Mouse (Mus musculus): Measurements from ENCODE around the gene Cd36. TPM values are rescaled to one million over a fixed set of nuclear protein-coding genes. Genes with fewer than 3 reads are reported as not detected.

Gene Cd36
- polyA plus RNA-seq, 1 experiment from 2014 or later, result 199 TPM

GRCm38 (mm10) chr5:17854127-17854923 lies 34.3 kb downstream of the Cd36 start:
- H3K4me3 ChIP-seq (ENCODE audit: low read depth, low read length), result no peak overlapping the region
- TF ChIP-seq CTCF (IDR thresholded peaks at IDR 0.05; ENCODE audit: low read depth), result no peak
- no peak overlapping the region for H3K9ac ChIP-seq (ENCODE audit: low read depth, low read length)
- H3K4me2 ChIP-seq (replicated peaks; ENCODE audit: low read depth), result no peak overlapping the region
- no peak overlapping the region for H3K27ac ChIP-seq (ENCODE audit: low read depth, low read length)
- peaks cover 3% of the 10 kb centered on the region; the same call in 1 of the 2 replicates for H3K4me1 ChIP-seq (replicated peaks; ENCODE audit: control insufficient read depth, insufficient read depth, low read length)
- no peaks in the 10 kb centered on the region for H3K27me3 ChIP-seq (replicated peaks; ENCODE audit: control insufficient read depth, insufficient read depth, low read length)
- H3K36me3 ChIP-seq (ENCODE audit: control insufficient read depth, insufficient read depth), result no peaks in the 10 kb centered on the region
- WGBS, result 80% methylated on average over 3 of the region's 3 CpGs
- ATAC-seq, result no peak
- no peaks in the 10 kb centered on the region for H3K9me3 ChIP-seq (ENCODE audit: control insufficient read depth)

GRCm38 (mm10) chr5:17850582-17850981 lies 38.0 kb downstream of the Cd36 start:
- Histone ChIP-seq H3K36me3 (ENCODE audit: control insufficient read depth, insufficient read depth) (no peaks in the 10 kb centered on the region), H3K27me3 (replicated peaks; ENCODE audit: control insufficient read depth, insufficient read depth, low read length) (no peaks in the 10 kb centered on the region), H3K4me2 (replicated peaks; ENCODE audit: low read depth) (no peak overlapping the region), H3K9ac (ENCODE audit: low read depth, low read length) (no peak overlapping the region), H3K27ac (ENCODE audit: low read depth, low read length) (no peak overlapping the region), H3K4me3 (ENCODE audit: low read depth, low read length) (no peak overlapping the region), H3K9me3 (ENCODE audit: control insufficient read depth) (no peaks in the 10 kb centered on the region), H3K4me1 (replicated peaks; ENCODE audit: control insufficient read depth, insufficient read depth, low read length) (0 out of 2 replicates have a peak, but pooled peaks cover 3% of the 10 kb centered on the region)
- no peak for ATAC-seq
- TF ChIP-seq CTCF (IDR thresholded peaks at IDR 0.05; ENCODE audit: low read depth), result peak; percentile 48
- 86% methylated on average over 2 of the region's 2 CpGs for WGBS

- H3K36me3 ChIP-seq (ENCODE audit: control insufficient read depth, insufficient read depth), result no peaks in the 10 kb centered on the region
- ATAC-seq, result no peak
- H3K9me3 ChIP-seq (ENCODE audit: control insufficient read depth), result no peaks in the 10 kb centered on the region
- H3K4me3 ChIP-seq (ENCODE audit: low read depth, low read length), result no peak overlapping the region
- no peak for TF ChIP-seq CTCF (IDR thresholded peaks at IDR 0.05; ENCODE audit: low read depth)
- no peak overlapping the region for H3K27ac ChIP-seq (ENCODE audit: low read depth, low read length)
- H3K4me2 ChIP-seq (replicated peaks; ENCODE audit: low read depth), result no peak overlapping the region
- no peaks in the 10 kb centered on the region for H3K27me3 ChIP-seq (replicated peaks; ENCODE audit: control insufficient read depth, insufficient read depth, low read length)
- H3K9ac ChIP-seq (ENCODE audit: low read depth, low read length), result no peak overlapping the region
- no peaks in the 10 kb centered on the region for H3K4me1 ChIP-seq (replicated peaks; ENCODE audit: control insufficient read depth, insufficient read depth, low read length)
- WGBS, result 58% methylated on average over 1 of the region's 1 CpGs
These were observed 39.0 kb downstream of the Cd36 start for GRCm38 (mm10) chr5:17849582-17849981.

GRCm38 (mm10) chr5:17848733-17849132 lies 39.9 kb downstream of the Cd36 start:
- no peak for ATAC-seq
- H3K9ac ChIP-seq (ENCODE audit: low read depth, low read length), result no peak overlapping the region
- H3K4me3 ChIP-seq (ENCODE audit: low read depth, low read length), result no peak overlapping the region
- H3K36me3 ChIP-seq (ENCODE audit: control insufficient read depth, insufficient read depth), result no peaks in the 10 kb centered on the region
- WGBS, result 92% methylated on average over 2 of the region's 2 CpGs
- H3K27ac ChIP-seq (ENCODE audit: low read depth, low read length), result no peak overlapping the region
- H3K4me1 ChIP-seq (replicated peaks; ENCODE audit: control insufficient read depth, insufficient read depth, low read length), result no peaks in the 10 kb centered on the region
- H3K27me3 ChIP-seq (replicated peaks; ENCODE audit: control insufficient read depth, insufficient read depth, low read length), result no peaks in the 10 kb centered on the region
- no peak overlapping the region for H3K4me2 ChIP-seq (replicated peaks; ENCODE audit: low read depth)
- no peaks in the 10 kb centered on the region for H3K9me3 ChIP-seq (ENCODE audit: control insufficient read depth)
- no peak for TF ChIP-seq CTCF (IDR thresholded peaks at IDR 0.05; ENCODE audit: low read depth)

GRCm38 (mm10) chr5:17848267-17848666 lies 40.3 kb downstream of the Cd36 start:
- Histone ChIP-seq H3K4me3 (ENCODE audit: low read depth, low read length) (no peak overlapping the region), H3K9ac (ENCODE audit: low read depth, low read length) (no peak overlapping the region), H3K4me1 (replicated peaks; ENCODE audit: control insufficient read depth, insufficient read depth, low read length) (no peaks in the 10 kb centered on the region), H3K4me2 (replicated peaks; ENCODE audit: low read depth) (no peak overlapping the region), H3K27me3 (replicated peaks; ENCODE audit: control insufficient read depth, insufficient read depth, low read length) (no peaks in the 10 kb centered on the region), H3K9me3 (ENCODE audit: control insufficient read depth) (no peaks in the 10 kb centered on the region), H3K27ac (ENCODE audit: low read depth, low read length) (no peak overlapping the region), H3K36me3 (ENCODE audit: control insufficient read depth, insufficient read depth) (no peaks in the 10 kb centered on the region)
- ATAC-seq, result no peak
- WGBS, result 95% methylated on average over 1 of the region's 1 CpGs
- TF ChIP-seq CTCF (IDR thresholded peaks at IDR 0.05; ENCODE audit: low read depth), result no peak

- H3K9ac ChIP-seq (ENCODE audit: low read depth, low read length), result no peak overlapping the region
- no peaks in the 10 kb centered on the region for H3K36me3 ChIP-seq (ENCODE audit: control insufficient read depth, insufficient read depth)
- H3K27ac ChIP-seq (ENCODE audit: low read depth, low read length), result no peak overlapping the region
- no peaks in the 10 kb centered on the region for H3K4me1 ChIP-seq (replicated peaks; ENCODE audit: control insufficient read depth, insufficient read depth, low read length)
- ATAC-seq, result no peak
- H3K9me3 ChIP-seq (ENCODE audit: control insufficient read depth), result no peaks in the 10 kb centered on the region
- WGBS, result 72% methylated on average over 3 of the region's 3 CpGs
- H3K4me3 ChIP-seq (ENCODE audit: low read depth, low read length), result no peak overlapping the region
- no peak overlapping the region for H3K4me2 ChIP-seq (replicated peaks; ENCODE audit: low read depth)
- H3K27me3 ChIP-seq (replicated peaks; ENCODE audit: control insufficient read depth, insufficient read depth, low read length), result no peaks in the 10 kb centered on the region
- no peak for TF ChIP-seq CTCF (IDR thresholded peaks at IDR 0.05; ENCODE audit: low read depth)
These were observed 44.7 kb downstream of the Cd36 start for GRCm38 (mm10) chr5:17843921-17844320.

Measured in intestine, postnatal 0 days (tissue).